Mouse (Mus musculus): Measurements from ENCODE around the gene C330007P06Rik. TPM values are rescaled to one million over a fixed set of nuclear protein-coding genes. Genes with fewer than 3 reads are reported as not detected.
A peak's percentile ranks its signal among the peaks of the same experiment; 100 is the strongest.
"Not testable (repeated sequence)": the region's sequence is repeated elsewhere in the genome, so short reads cannot be mapped to it uniquely, and the experiment has no call there.

The C330007P06Rik gene
- 24.7 and 38.1 TPM in 2 replicates for polyA plus RNA-seq (2014; fragmentation: Nextera tagmentation; extraction: Ambion mirVana)

DNA sequence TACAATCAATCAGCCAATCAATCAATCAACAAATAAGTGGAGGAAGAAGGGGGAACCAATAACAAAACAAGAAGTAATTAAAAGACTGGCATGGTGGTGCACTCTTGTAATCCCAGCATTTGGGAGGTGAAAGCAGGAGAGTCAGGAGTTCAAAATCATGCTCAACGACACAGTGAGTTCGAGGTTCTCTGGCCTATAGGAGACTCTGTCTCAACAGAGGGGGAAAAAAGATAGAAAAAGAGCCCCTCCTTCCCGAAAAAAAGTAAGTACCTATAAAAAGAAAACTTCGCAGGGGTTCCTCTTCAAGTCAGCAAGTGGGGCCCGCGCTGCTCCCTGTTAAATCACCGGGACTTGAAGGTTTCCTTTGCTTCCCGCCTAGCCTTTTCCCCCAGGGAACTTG lies at the start of gene C330007P06Rik, which contains the start of gene Ube2a:
Gene C330007P06Rik, minus strand, starts transcription at position 347 of the 400 bp plus-strand sequence.
Gene Ube2a, plus strand, starts transcription at position 136 of the 400 bp plus-strand sequence.
- peak within 1 kb of the TSS; percentile 69; the same call in 1 of the 2 replicates for H3K27ac ChIP-seq (ENCODE audit: low read depth, low read length)
- no peaks in the 10 kb centered on the region for H3K27me3 ChIP-seq (ENCODE audit: control insufficient read depth, insufficient read depth, low read length)
- H3K4me2 ChIP-seq (replicated peaks; ENCODE audit: low read depth, low read length) = peak within 1 kb of the TSS; percentile 50
- no peaks in the 10 kb centered on the region for H3K36me3 ChIP-seq (ENCODE audit: control insufficient read depth, insufficient read depth, low read length)
- H3K9ac ChIP-seq (ENCODE audit: low read depth, low read length) = peak within 1 kb of the TSS; percentile 78
- peak within 1 kb of the TSS; percentile 67 for H3K4me3 ChIP-seq (ENCODE audit: low read length)
- WGBS = 34% methylated on average over 8 of the region's 8 CpGs
- peak; percentile 37; the same call in 1 of the 2 replicates for ATAC-seq (ENCODE audit: low FRiP score, low TSS enrichment)
- H3K4me1 ChIP-seq (ENCODE audit: control insufficient read depth, insufficient read depth, low read length) = no peaks in the 10 kb centered on the region
- no peaks in the 10 kb centered on the region for H3K9me3 ChIP-seq (ENCODE audit: control insufficient read depth, low read length)

DNA sequence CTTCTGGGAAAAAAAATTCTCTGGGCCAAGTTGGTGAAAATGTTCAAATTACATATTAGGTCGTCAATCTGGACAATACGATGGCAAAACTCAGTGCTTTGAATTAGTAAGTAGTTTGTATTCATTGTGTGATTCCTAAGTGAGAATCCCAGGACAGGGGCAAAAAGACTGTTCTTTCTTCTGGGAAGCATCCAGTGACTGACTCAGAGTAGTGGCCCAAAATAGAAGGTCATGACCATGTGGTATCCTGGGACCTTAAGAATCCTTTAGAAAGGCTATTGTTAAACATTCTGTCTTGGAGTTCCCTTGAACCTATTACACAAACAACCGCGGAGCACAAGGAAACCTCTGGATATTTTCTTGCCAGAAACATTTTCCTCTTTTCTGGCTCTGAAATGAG lies 47.4 kb upstream of the C330007P06Rik start:
- no peaks in the 10 kb centered on the region for H3K9me3 ChIP-seq (ENCODE audit: control insufficient read depth, low read length)
- H3K4me1 ChIP-seq (ENCODE audit: control insufficient read depth, insufficient read depth, low read length) = no peaks in the 10 kb centered on the region
- no peak for ATAC-seq (ENCODE audit: low FRiP score, low TSS enrichment)
- H3K9ac ChIP-seq (ENCODE audit: low read depth, low read length) = no peak overlapping the region
- WGBS = 89% methylated on average over 4 of the region's 4 CpGs
- no peaks in the 10 kb centered on the region for H3K36me3 ChIP-seq (ENCODE audit: control insufficient read depth, insufficient read depth, low read length)
- H3K27ac ChIP-seq (ENCODE audit: low read depth, low read length) = no peak overlapping the region
- no peak overlapping the region for H3K4me3 ChIP-seq (ENCODE audit: low read length)
- H3K27me3 ChIP-seq (ENCODE audit: control insufficient read depth, insufficient read depth, low read length) = no peaks in the 10 kb centered on the region
- H3K4me2 ChIP-seq (replicated peaks; ENCODE audit: low read depth, low read length) = no peak overlapping the region

DNA sequence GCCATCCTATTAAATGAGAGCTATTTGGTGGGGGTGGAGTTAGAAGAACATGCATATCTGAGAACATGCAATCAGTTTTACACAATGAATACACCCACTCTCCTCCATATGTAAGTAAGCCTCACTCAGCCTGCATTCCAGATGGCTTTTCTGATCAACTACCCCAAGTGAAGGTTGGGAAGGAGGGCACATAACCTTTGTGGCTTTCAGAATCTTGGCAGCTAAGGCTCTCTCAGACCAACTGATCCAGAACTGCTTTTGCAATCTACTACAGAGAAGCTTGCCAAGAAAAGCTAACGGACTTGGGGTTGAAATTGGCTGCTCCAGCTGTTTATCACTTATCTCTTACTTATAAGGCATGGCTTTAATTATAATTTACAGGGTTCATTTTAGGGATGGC lies 43.8 kb upstream of the C330007P06Rik start:
- Histone ChIP-seq H3K4me1 (ENCODE audit: control insufficient read depth, insufficient read depth, low read length) (no peaks in the 10 kb centered on the region), H3K4me3 (ENCODE audit: low read length) (no peak overlapping the region), H3K27me3 (ENCODE audit: control insufficient read depth, insufficient read depth, low read length) (no peaks in the 10 kb centered on the region), H3K4me2 (replicated peaks; ENCODE audit: low read depth, low read length) (no peak overlapping the region), H3K27ac (ENCODE audit: low read depth, low read length) (no peak overlapping the region), H3K36me3 (ENCODE audit: control insufficient read depth, insufficient read depth, low read length) (no peaks in the 10 kb centered on the region), H3K9me3 (ENCODE audit: control insufficient read depth, low read length) (no peaks in the 10 kb centered on the region), H3K9ac (ENCODE audit: low read depth, low read length) (no peak overlapping the region)
- ATAC-seq (ENCODE audit: low FRiP score, low TSS enrichment) = no peak
- WGBS = 91% methylated on average over 1 of the region's 1 CpGs

DNA sequence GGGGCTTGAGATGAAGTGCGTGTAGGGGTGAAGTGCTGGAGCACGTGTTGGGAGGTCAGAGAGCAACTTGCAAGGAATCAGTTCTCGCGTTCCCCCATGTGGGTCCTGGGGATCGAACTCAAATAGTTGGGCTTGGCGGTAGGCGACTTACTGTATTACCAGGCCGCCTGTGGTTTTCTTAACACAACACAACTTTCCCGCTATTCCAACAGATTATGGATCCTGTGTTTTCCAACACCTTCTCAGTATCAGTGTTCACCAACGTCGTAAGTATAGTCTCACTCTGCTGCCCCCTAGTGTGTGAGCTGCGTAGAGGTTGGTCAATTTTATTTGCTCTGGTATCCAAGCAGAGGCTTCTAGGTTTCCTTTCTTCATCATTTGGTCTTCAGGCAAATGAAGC lies 37.4 kb upstream of the C330007P06Rik start:
- no peak for ATAC-seq (ENCODE audit: low FRiP score, low TSS enrichment)
- H3K4me2 ChIP-seq (replicated peaks; ENCODE audit: low read depth, low read length) = no peak overlapping the region
- 51% methylated on average over 12 of the region's 12 CpGs for WGBS

DNA sequence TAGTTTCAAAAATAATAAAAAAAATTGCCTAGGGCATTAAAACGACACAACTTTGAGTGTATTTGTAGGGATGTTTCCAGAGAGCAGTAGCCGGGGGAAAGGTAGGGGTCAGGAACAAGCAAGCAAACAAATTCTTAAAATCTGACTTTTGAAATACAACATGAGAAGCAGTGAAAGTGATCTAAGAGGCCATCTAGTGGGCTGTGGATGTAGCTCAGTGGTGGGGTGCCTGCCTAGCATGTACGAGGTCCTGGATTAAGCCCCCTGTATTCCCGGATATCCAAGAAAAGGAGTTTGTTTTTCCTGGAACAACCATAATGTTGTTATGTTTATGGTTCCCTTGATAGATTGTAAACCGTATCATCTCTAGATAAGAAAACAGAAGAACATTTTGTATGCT lies 32.6 kb upstream of the C330007P06Rik start:
- H3K4me3 ChIP-seq (ENCODE audit: low read length) = no peak overlapping the region
- no peaks in the 10 kb centered on the region for H3K36me3 ChIP-seq (ENCODE audit: control insufficient read depth, insufficient read depth, low read length)
- H3K27ac ChIP-seq (ENCODE audit: low read depth, low read length) = no peak overlapping the region
- WGBS = 37% methylated on average over 5 of the region's 5 CpGs
- H3K27me3 ChIP-seq (ENCODE audit: control insufficient read depth, insufficient read depth, low read length) = no peaks in the 10 kb centered on the region
- H3K4me2 ChIP-seq (replicated peaks; ENCODE audit: low read depth, low read length) = no peak overlapping the region
- ATAC-seq (ENCODE audit: low FRiP score, low TSS enrichment) = no peak
- no peaks in the 10 kb centered on the region for H3K4me1 ChIP-seq (ENCODE audit: control insufficient read depth, insufficient read depth, low read length)
- no peaks in the 10 kb centered on the region for H3K9me3 ChIP-seq (ENCODE audit: control insufficient read depth, low read length)
- no peak overlapping the region for H3K9ac ChIP-seq (ENCODE audit: low read depth, low read length)

More for the DNA sequence above, 37.4 kb upstream of the C330007P06Rik start:
- H3K4me3 ChIP-seq (ENCODE audit: low read length) = no peak overlapping the region
- H3K9me3 ChIP-seq (ENCODE audit: control insufficient read depth, low read length) = no peaks in the 10 kb centered on the region
- H3K36me3 ChIP-seq (ENCODE audit: control insufficient read depth, insufficient read depth, low read length) = no peaks in the 10 kb centered on the region
- H3K27me3 ChIP-seq (ENCODE audit: control insufficient read depth, insufficient read depth, low read length) = no peaks in the 10 kb centered on the region
- no peak overlapping the region for H3K27ac ChIP-seq (ENCODE audit: low read depth, low read length)
- no peaks in the 10 kb centered on the region for H3K4me1 ChIP-seq (ENCODE audit: control insufficient read depth, insufficient read depth, low read length)
- no peak overlapping the region for H3K9ac ChIP-seq (ENCODE audit: low read depth, low read length)

DNA sequence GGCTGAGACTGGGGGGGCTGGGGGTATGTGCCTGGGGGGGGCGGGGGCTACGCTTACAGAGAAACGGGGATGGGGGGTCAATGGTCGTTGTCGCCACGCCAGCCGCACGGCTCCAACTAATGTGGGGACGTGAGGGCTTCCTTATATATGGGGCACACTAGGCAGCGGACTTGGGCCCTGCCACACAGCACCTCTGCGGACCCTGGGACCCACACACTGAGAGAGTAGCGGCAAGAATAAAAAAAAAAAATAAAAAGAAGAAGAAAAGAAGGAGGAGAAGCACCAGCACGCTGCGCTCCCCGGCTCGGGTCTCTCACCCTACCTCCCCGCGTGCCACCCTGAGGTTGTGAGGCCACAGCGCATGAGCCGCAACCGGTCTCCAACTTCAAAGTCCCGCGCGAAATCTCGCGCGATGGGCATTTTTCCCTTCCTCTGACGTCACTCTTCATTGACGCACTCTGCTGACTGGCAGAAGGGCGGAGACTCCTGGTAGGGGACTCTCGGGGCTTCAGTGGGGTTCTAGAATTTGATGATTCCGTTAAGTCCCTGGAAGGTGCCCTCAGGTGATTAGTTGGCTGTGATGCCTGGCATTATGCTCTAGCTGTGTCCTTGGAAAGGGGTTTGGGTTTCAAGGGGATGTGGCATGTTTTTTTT lies 29.3 kb upstream of the C330007P06Rik start:
- 39% methylated on average over 30 of the region's 32 CpGs for WGBS
- Histone ChIP-seq H3K27ac (ENCODE audit: low read depth, low read length) (peak overlapping the region; percentile 67; the same call in 1 of the 2 replicates), H3K9me3 (ENCODE audit: control insufficient read depth, low read length) (no peaks in the 10 kb centered on the region), H3K36me3 (ENCODE audit: control insufficient read depth, insufficient read depth, low read length) (no peaks in the 10 kb centered on the region), H3K27me3 (ENCODE audit: control insufficient read depth, insufficient read depth, low read length) (no peaks in the 10 kb centered on the region), H3K4me1 (ENCODE audit: control insufficient read depth, insufficient read depth, low read length) (no peaks in the 10 kb centered on the region), H3K4me3 (ENCODE audit: low read length) (peak overlapping the region; percentile 53), H3K9ac (ENCODE audit: low read depth, low read length) (peak overlapping the region; percentile 73), H3K4me2 (replicated peaks; ENCODE audit: low read depth, low read length) (peak overlapping the region; percentile 69)
- peak; percentile 96 for ATAC-seq (ENCODE audit: low FRiP score, low TSS enrichment)

DNA sequence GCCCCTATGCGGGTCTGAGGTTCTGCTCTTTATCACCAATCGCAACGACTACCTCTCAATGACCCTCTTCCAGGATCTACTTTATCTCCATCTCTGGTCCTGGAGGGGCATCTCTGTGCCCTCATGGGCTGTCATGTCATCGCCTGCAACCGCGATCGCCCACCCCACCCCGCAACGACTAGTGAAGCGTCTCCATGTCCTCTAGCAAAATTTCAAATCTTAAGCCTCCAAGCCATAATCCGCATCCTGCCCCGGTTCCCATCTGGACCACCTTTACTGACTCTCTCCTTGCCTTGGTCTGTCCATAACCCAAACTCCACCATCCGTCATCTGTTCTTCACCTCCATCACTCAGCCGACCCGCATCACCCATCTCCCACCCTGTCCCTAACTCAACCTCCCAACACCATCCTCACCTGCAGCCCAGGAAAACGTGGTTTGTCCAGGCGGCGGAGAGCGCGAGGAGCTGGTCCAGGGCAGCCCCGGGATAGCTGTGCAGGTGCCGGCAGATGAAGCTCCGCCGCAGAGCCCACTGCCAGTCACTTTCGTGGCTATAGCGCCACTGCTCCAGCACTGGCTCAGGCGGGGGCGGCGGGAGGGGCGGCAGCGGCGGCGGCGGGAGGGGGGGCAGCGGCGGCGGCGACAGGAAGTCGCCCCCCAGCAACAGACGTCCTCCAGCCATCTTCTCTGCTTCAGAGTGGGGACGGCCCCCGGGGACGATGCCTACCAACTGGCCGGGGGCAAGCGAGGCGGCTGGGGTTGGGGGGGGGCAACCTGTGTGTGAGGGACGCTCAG lies 28.6 kb upstream of the C330007P06Rik start, which contains the start of gene Nkrf:
Gene Nkrf, minus strand, starts transcription at position 579 of the 794 bp plus-strand sequence.
- no peaks in the 10 kb centered on the region for H3K4me1 ChIP-seq (ENCODE audit: control insufficient read depth, insufficient read depth, low read length)
- H3K9me3 ChIP-seq (ENCODE audit: control insufficient read depth, low read length) = no peaks in the 10 kb centered on the region
- WGBS = 23% methylated on average over 42 of the region's 47 CpGs
- peak; percentile 58 for ATAC-seq (ENCODE audit: low FRiP score, low TSS enrichment)
- H3K36me3 ChIP-seq (ENCODE audit: control insufficient read depth, insufficient read depth, low read length) = no peaks in the 10 kb centered on the region
- H3K27me3 ChIP-seq (ENCODE audit: control insufficient read depth, insufficient read depth, low read length) = no peaks in the 10 kb centered on the region
- peak within 1 kb of the TSS; percentile 73 for H3K9ac ChIP-seq (ENCODE audit: low read depth, low read length)
- H3K4me2 ChIP-seq (replicated peaks; ENCODE audit: low read depth, low read length) = peak within 1 kb of the TSS; percentile 69
- H3K27ac ChIP-seq (ENCODE audit: low read depth, low read length) = peak within 1 kb of the TSS; percentile 67; the same call in 1 of the 2 replicates
- H3K4me3 ChIP-seq (ENCODE audit: low read length) = peak within 1 kb of the TSS; percentile 53

DNA sequence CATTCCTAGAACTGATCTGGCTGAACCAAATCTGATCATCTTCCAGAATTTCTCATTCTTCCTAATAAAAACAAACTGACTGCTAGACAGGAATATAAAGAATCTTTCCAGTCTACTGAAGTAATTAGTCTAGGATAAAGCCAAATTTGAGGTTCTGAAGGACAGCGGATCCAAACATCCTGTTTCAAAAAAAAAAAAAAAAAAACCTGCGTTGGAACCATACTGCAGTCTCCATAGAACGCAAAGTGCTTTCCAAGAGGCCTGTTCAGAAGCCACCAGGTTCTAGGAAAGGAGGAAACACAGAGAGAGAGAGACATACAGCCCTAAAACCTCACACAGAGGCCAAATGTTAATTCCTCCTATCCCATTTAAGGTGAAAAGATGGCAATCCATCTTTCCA lies 27.7 kb upstream of the C330007P06Rik start:
- H3K4me2 ChIP-seq (replicated peaks; ENCODE audit: low read depth, low read length) = peak overlapping the region; percentile 69
- peak overlapping the region; percentile 73; the same call in 1 of the 2 replicates for H3K9ac ChIP-seq (ENCODE audit: low read depth, low read length)
- no peak overlapping the region for H3K27ac ChIP-seq (ENCODE audit: low read depth, low read length)
- 44% methylated on average over 3 of the region's 3 CpGs for WGBS
- peak overlapping the region; percentile 53 for H3K4me3 ChIP-seq (ENCODE audit: low read length)
- no peak for ATAC-seq (ENCODE audit: low FRiP score, low TSS enrichment)
- H3K36me3 ChIP-seq (ENCODE audit: control insufficient read depth, insufficient read depth, low read length) = no peaks in the 10 kb centered on the region
- H3K9me3 ChIP-seq (ENCODE audit: control insufficient read depth, low read length) = no peaks in the 10 kb centered on the region
- no peaks in the 10 kb centered on the region for H3K4me1 ChIP-seq (ENCODE audit: control insufficient read depth, insufficient read depth, low read length)
- no peaks in the 10 kb centered on the region for H3K27me3 ChIP-seq (ENCODE audit: control insufficient read depth, insufficient read depth, low read length)

DNA sequence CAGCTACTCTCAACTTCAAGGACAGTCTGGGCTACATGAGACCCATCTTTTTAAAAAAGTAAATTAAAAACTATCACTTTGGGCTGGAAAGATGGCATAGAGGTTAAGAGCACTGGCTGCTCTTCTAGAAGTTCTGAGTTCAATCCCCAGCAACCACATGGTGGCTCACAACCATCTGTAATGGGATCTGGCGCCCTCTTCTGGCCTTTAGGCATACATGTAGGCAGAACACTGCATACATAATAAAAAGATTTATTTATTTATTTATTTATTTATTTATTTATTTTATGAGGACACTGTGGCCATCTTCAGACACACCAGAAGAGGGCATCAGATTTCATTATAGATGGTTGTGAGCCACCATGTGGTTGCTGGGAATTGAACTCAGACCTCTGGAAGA lies 25.0 kb upstream of the C330007P06Rik start:
- not testable (repeated sequence) for H3K27ac ChIP-seq (ENCODE audit: low read depth, low read length); H3K27me3 ChIP-seq (ENCODE audit: control insufficient read depth, insufficient read depth, low read length); H3K36me3 ChIP-seq (ENCODE audit: control insufficient read depth, insufficient read depth, low read length); H3K9me3 ChIP-seq (ENCODE audit: control insufficient read depth, low read length); H3K4me3 ChIP-seq (ENCODE audit: low read length); H3K4me2 ChIP-seq (replicated peaks; ENCODE audit: low read depth, low read length); H3K9ac ChIP-seq (ENCODE audit: low read depth, low read length); ATAC-seq (ENCODE audit: low FRiP score, low TSS enrichment); H3K4me1 ChIP-seq (ENCODE audit: control insufficient read depth, insufficient read depth, low read length)
- WGBS = 32% methylated on average over 1 of the region's 1 CpGs

Data from kidney, embryonic 14.5 days (tissue).